Mouse (Mus musculus) myocyte (in vitro differentiated cells): Measurements from ENCODE around the gene Gm28044. TPM values are rescaled to one million over a fixed set of nuclear protein-coding genes. Genes with fewer than 3 reads are reported as not detected.
"Not testable (repeated sequence)": the region's sequence is repeated elsewhere in the genome, so short reads cannot be mapped to it uniquely, and the experiment has no call there.

Experiments used
- H3K27me3 ChIP-seq: one replicate; pipeline ENCODE4 v1.6.1; 2011; ENCODE audit not compliant: control insufficient read depth, insufficient read depth, insufficient read length
- H3K36me3 ChIP-seq: one replicate; pipeline ENCODE4 v1.6.1; 2011; ENCODE audit not compliant: control insufficient read depth, insufficient read depth
- H3K4me2 ChIP-seq: one replicate; pipeline ENCODE4 v1.6.1; 2011; ENCODE audit warnings: low read depth, control low read depth
- H3K4me3 ChIP-seq: one replicate; pipeline ENCODE4 v1.5.1; 2011; ENCODE audit warnings: mild to moderate bottlenecking, control low read depth, moderate library complexity
- H3K79me2 ChIP-seq: one replicate; pipeline ENCODE4 v1.6.1; 2011; ENCODE audit not compliant: control insufficient read depth, insufficient read depth
- H3ac ChIP-seq: one replicate; pipeline ENCODE4 v1.6.1; 2011; ENCODE audit not compliant: control insufficient read depth, insufficient read length
- E2F4 ChIP-seq: IDR thresholded peaks from one replicate; pipeline ENCODE4 v1.6.1; 2011; ENCODE audit warnings: mild to moderate bottlenecking, control low read depth, moderate library complexity; ENCODE audit not compliant: insufficient read depth
- MAX ChIP-seq: IDR thresholded peaks from one replicate; pipeline ENCODE4 v1.6.1; 2011; ENCODE audit warnings: low read depth, mild to moderate bottlenecking, control low read depth
- MYOD1 ChIP-seq, 3 experiments: IDR thresholded peaks; one replicate each; pipeline ENCODE4 v1.6.1; 2011; ENCODE audit warnings: control low read depth in 2 of 3, low read depth in 2 of 3, mild to moderate bottlenecking in 2 of 3, moderate library complexity in 1 of 3; ENCODE audit not compliant: insufficient read length in 2 of 3, control insufficient read depth in 1 of 3
- POLR2AphosphoS2 ChIP-seq: IDR thresholded peaks from one replicate; pipeline ENCODE4 v1.6.1; 2011; ENCODE audit warnings: low read depth, control low read depth; ENCODE audit not compliant: insufficient read length
- REST ChIP-seq: IDR thresholded peaks from one replicate; pipeline ENCODE4 v1.6.1; 2011; ENCODE audit warnings: mild to moderate bottlenecking, control low read depth, moderate library complexity; ENCODE audit not compliant: insufficient read depth, insufficient read length
- SRF ChIP-seq: IDR thresholded peaks from one replicate; pipeline ENCODE4 v1.6.1; 2011; ENCODE audit warnings: low read depth; ENCODE audit not compliant: control insufficient read depth, insufficient read length
- TCF12 ChIP-seq: IDR thresholded peaks from one replicate; pipeline ENCODE4 v1.6.1; 2011; ENCODE audit warnings: mild to moderate bottlenecking, control low read depth; ENCODE audit not compliant: poor library complexity, insufficient read depth, severe bottlenecking
- TCF3 ChIP-seq: IDR thresholded peaks from one replicate; pipeline ENCODE4 v1.6.1; 2011; ENCODE audit warnings: low read depth, control low read depth; ENCODE audit not compliant: insufficient read length
- polyA plus RNA-seq: library from polyadenylated mRNA; unstranded; fragments of >200 nt; fragmentation: generic; extraction: Trizol; gene quantifications from one replicate; pipeline ENCODE4 v1.2.1, GENCODE M21; 2012; ENCODE audit warnings: missing spikeins

The Gm28044 gene
- 1.3 TPM for polyA plus RNA-seq

DNA sequence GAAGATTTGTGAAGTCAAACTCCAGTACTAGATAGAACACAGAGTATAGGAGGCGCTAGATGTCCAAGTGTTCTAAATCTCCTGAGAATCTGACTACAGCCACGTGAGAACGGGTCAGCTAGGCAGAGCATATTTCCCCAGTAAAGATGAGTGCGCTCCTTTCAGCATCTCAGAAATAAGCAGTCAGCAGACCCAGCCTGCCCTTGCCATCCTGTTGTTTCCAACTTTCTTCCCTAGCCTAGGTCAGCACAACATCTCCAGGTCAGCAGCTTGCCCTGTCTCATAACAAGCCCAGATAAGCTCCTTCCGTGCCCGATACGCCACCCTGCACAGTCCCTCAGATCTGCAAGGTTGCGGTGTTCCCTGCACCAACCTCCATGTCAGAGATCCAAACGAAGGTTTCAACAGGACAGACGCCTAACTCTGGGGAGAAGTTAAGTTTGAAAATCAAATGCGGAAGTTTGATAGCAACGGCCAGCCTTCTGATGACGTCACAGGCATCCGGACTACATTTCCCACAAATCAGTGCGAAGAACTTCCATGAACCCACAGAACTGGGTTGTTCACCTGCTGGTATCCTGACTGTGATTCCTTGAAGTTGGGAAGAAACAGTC, at the start of gene Gm28044, which contains the start of gene Zfp953:
Gene Gm28044 (minus strand): TSS at position 406 of the 614 bp plus-strand sequence.
Gene Zfp953 (minus strand): TSS at position 475 of the 614 bp plus-strand sequence.
- peak within 1 kb of the TSS; percentile 40 for H3ac ChIP-seq
- no peaks in the 10 kb centered on the region for H3K27me3 ChIP-seq
- no peaks in the 10 kb centered on the region for H3K36me3 ChIP-seq
- TF ChIP-seq POLR2AphosphoS2 (peak; percentile 40), MYOD1 (IDR thresholded peaks at IDR 0.05; ENCODE audit: control insufficient read depth in 1 of 3, insufficient read length in 2 of 3, low read depth in 2 of 3) (no peak)
- H3K79me2 ChIP-seq = no peaks in the 10 kb centered on the region
- H3K4me2 ChIP-seq = peak within 1 kb of the TSS; percentile 80
- peak within 1 kb of the TSS; percentile 55 for H3K4me3 ChIP-seq

DNA sequence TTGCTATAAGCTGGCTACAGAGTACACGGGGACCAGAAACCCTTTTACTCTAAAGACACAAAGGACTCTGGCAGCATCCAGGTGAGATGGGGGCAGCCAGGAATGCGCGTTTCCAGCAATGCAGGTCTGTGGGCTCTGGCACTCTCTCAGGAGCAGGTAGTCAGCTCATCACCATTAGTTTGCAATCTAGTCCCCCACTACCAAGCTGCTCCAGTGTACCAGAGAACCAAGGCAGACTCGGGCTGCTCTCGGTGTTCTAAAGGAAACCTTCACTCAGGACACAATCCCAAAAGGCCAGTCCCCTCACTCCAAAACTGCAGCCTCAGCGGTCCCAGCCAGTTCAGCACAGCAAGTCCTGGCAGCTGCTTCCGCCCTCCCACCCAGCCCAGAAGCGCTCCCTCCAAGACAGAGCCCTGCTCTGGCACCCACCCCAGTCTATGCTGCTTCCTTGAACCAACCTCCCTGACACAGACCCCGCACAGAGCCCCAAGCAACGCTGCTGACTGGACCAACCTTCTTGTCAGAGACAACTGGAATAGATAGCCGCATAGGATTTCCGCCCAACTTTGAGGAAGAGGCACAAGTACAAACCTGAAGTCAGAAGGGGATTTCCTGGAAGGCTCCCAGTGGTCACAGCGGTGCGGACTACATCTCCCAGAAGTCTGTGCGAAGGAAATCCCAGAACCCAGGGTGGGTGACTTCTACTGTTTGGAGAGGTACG, 39.0 kb upstream of the Gm28044 start, which contains the start of gene Zfp429:
Gene Zfp429 (minus strand): TSS at position 637 of the 721 bp plus-strand sequence.
- not testable (repeated sequence) for H3ac ChIP-seq, H3K36me3 ChIP-seq, H3K79me2 ChIP-seq, H3K27me3 ChIP-seq
- Histone ChIP-seq H3K4me3 (peak within 1 kb of the TSS; percentile 24), H3K4me2 (peak within 1 kb of the TSS; percentile 50)

DNA sequence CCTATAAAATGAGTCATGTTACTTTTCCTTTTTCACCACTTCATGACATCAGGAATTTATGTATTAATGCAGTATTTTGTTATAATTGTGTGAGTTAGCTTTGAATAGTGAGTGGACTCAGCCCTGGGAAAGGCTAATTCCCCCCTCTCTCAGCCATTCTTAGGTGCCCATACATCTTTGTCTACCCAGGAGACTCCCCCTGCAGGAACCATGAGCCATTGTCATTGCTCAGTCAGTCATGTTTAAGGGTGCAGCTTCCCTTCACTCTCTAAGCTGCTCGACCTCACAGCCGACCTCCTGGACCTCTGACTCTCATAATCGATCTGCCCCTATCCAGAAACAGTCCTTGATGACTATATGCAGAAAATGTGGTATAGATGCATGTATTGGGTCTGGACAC, 15.9 kb upstream of the Gm28044 start:
- not testable (repeated sequence) for H3K27me3 ChIP-seq, H3K4me3 ChIP-seq, H3ac ChIP-seq

DNA sequence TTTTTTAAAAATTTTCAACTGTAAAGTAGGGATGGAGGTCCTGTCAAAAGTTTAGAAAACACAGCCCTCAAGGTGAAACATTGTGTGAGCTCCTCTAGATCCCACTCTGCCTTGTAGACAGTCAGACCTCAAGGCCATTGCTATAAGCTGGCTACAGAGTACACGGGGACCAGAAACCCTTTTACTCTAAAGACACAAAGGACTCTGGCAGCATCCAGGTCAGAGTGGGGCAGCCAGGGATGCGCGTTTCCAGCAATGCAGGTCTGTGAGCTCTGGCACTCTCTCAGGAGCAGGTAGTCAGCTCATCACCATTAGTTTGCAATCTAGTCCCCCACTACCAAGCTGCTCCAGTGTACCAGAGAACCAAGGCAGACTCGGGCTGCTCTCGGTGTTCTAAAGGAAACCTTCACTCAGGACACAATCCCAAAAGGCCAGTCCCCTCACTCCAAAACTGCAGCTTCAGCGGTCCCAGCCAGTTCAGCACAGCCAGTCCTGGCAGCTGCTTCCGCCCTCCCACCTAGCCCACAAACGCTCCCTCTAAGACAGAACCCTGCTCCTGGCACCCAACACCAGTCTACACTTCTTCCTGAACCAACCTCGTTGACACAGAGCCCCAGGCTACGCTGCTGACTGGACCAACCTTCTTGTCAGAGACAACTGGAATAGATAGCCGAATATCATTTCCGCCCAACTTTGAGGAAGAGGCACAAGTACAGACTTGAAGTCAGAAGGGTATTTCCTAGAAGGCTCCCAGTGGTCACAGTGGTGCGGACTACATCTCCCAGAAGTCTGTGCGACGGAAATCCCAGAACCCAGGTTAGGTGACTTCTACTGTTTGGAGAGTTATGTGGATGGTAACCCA, 14.9 kb upstream of the Gm28044 start, which contains the start of the genes Gm28041 and Zfp456:
Gene Gm28041 (minus strand): TSS at position 684 of the 862 bp plus-strand sequence.
Gene Zfp456 (minus strand): TSS at position 761 of the 862 bp plus-strand sequence.
- not testable (repeated sequence) for H3ac ChIP-seq

More for the DNA sequence above, 15.9 kb upstream of the Gm28044 start:
- not testable (repeated sequence) for H3K79me2 ChIP-seq, H3K36me3 ChIP-seq, H3K4me2 ChIP-seq

DNA sequence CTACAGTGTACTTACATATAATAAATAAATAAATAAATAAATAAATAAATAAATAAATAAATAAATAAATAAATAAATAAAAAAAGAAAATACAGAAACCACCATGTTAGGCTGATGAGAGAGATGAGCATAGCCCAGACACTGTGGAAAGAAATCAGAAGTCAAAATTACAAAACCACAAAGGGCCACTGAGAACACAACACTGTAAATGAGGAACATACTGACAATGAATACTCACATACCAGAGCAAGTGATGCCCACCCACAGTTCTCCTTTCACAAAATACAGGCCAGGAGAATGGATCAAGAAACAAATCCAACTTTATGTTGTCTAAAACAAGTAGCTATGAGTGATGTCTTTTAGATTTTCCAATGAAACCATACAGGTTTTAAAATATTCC, 8.5 kb downstream of the Gm28044 start:
- H3K79me2 ChIP-seq = no peaks in the 10 kb centered on the region

More for the DNA sequence above, 14.9 kb upstream of the Gm28044 start, which contains the start of the genes Gm28041 and Zfp456:
- peak within 1 kb of the TSS; percentile 20 for H3K4me3 ChIP-seq
- peak within 1 kb of the TSS; percentile 70 for H3K4me2 ChIP-seq
- not testable (repeated sequence) for H3K27me3 ChIP-seq, H3K79me2 ChIP-seq, H3K36me3 ChIP-seq

DNA sequence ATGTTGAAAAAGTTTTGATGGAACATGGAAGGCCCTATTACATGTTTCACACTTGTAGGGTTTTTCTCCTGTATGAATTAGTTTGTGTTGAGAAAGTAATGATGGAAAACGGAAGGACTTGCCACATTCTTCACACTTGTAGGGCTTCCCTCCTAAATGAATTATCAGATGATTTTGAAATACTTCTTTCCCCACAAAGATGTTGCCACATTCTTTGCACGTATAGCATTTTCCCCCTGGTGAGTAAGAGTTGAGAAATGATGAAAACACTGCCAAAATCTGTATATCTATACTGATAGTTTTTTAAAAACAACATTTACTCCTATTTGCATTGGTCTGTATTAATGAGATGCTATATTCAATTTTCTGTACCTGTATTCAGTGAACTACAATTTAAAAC, 16.9 kb downstream of the Gm28044 start:
- H3K4me3 ChIP-seq = no peak overlapping the region
- H3ac ChIP-seq = no peak overlapping the region
- H3K79me2 ChIP-seq = no peaks in the 10 kb centered on the region
- no peak overlapping the region for H3K4me2 ChIP-seq
- no peak for TF ChIP-seq TCF3
- TF ChIP-seq REST = no peak
- no peak for TF ChIP-seq POLR2AphosphoS2
- TF ChIP-seq MYOD1 (IDR thresholded peaks at IDR 0.05; ENCODE audit: control insufficient read depth in 1 of 3, insufficient read length in 2 of 3, low read depth in 2 of 3) = no peak
- no peak for TF ChIP-seq TCF12
- no peak for TF ChIP-seq SRF
- H3K36me3 ChIP-seq = peaks cover 3% of the 10 kb centered on the region
- H3K27me3 ChIP-seq = no peaks in the 10 kb centered on the region

More for the DNA sequence above, 8.5 kb downstream of the Gm28044 start:
- no peak overlapping the region for H3K4me2 ChIP-seq
- no peak for TF ChIP-seq E2F4
- TF ChIP-seq SRF = no peak
- no peak for TF ChIP-seq MAX
- H3K27me3 ChIP-seq = no peaks in the 10 kb centered on the region
- no peak overlapping the region for H3K4me3 ChIP-seq
- no peak overlapping the region for H3ac ChIP-seq
- H3K36me3 ChIP-seq = no peaks in the 10 kb centered on the region
